Mouse (Mus musculus): ENCODE measurements at regions not wholly inside any gene's neighbourhood (a gene's known extent, or its start where the extent isn't known, plus 50 kb on each side); places are given as distances from the start of the nearest gene placed in this dataset.

DNA sequence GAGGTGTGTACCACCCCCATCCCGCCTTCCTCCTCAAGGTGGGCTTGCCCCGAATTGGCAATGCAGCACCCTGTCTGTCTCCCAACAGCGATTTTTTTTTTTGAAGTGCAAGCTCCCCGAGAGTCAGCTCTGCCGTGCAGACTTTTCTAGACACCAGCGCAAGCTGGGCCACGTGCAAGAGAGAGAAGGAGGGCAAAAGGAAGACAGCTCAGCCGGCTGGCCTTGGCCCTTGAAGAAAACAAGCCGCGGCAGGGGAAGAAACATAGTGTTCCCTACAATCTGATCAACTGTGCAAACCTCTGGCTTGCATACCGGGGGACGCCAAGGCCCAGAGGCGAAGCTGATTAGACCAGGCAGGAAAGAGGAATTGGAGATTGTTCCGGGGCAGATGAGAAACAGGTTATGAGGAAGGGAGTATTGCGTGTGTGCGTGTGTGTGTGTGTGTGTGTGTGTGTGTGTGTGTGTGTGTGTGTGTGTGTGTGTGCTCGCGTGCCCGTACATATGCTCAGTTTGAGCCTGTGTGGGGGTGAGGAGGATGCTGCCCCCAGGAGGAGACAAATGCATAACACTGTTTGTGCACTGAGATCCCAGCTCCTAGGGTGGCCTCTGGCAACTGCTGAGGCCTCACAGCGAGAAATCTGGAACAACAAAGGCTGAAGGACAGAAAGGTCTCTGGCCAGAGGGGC lies 83.2 kb upstream of the Zfp648 start:
- no peak for DNase-seq (ENCODE audit: low read depth, low spot score)

DNA sequence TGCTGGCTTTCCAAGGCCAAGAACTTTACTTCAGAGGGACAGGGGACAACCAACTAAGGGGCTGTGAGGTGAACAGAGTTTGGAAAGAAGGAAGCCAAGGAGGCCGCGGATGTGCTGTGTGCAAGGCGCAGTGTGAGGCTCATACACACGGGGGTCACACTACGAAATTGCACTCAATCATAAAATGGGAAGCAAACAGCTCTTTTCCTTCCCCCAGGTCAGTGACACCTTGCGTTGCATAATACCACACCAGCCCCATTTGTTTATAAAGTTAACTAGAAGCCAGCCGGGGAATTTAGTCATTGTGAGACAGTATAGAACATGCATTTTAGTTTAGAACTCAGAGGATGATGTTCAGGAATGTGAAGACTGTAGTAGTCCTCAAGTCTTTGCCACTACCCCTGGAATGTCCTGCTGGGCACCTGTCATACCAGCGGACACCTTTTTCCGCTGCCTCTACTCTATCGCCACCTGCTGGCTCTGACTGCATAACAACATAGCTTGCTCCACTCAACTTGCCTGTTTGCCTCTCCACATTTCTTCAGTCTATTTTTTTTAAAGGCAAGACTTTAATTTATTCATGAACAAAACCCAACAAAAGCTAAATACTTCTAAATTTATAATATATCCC lies 82.5 kb upstream of the Zfp648 start:
- DNase-seq (ENCODE audit: low read depth, low spot score), result peak; percentile 46

DNA sequence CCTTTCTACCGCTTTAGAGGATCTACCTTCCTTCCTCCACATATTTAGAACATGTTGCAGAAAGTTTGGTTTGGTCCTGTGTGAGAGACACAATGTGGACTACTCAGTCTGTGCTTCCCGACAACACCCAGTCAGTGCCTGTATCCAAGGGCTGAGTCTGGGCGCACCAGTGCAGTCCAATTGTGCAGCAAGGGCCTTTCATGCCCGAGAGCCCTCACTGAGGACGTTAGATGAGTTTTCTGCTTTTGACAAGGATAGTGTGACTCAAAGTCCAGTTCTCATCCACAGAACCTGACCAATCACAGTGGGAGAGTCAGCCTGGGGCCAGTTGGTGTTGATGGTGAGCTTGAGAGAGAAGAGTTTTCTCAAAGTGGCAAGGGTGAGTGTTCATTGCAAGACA lies 81.4 kb upstream of the Zfp648 start:
- no peak for DNase-seq (ENCODE audit: low read depth, low spot score)

DNA sequence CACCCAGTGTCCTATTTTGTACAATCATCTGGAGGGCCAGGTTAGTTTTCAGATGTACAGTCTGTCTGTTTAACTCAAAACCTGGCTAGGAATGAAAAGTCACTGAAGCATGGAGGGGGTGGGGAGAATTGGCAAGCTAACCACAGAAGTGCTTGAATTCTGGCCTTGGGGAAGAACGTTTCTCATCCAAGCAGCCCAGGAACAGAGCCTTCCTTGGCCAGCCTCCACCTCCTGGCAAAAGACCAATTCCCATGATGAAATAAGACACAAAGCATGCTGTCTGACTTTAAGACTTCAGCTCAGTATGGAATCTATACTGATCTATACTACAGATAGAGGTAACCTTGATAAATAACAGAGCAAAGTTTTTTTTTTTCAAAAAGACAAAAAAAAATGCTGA lies 80.3 kb upstream of the Zfp648 start:
- no peak for DNase-seq (ENCODE audit: low read depth, low spot score)

DNA sequence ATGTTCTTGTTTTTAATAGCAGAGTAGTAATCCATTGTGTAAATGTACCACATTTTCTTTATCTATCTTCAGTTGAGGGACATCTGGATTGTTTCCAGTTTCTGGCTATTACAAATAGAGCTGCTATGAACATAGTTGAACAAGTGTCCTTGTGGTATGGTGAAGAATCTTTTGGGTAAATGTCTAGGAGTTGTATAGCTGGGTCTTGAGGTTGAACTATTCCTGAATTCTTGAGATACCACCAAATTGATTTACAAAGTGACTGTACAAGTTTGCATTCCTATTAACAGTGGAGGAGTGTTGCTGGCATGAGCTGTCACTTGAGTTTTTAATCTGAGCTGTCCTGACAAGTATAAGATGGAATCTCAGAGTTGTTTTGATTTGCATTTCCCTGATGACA lies 76.0 kb upstream of the Zfp648 start:
- no peak for DNase-seq (ENCODE audit: low read depth, low spot score)

DNA sequence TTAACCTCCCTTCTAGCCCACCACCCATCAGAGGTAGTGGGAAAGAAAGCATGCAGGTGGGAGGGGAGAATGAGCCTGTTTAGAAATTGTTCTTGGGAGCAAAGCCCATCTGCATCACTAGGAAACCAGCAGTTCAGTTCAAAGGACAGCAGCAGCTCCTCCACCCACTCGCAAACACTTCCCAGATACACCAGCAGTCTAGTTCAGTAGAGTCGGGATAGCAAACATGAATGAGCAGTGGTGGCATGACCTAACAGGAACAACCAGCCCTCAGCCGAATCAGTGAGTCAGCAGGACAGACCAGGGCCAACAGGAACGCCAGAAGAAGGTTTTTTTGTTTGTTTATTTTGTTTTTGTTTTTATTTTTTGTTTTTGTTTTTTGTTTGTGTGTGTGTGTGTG lies 74.5 kb upstream of the Zfp648 start:
- DNase-seq (ENCODE audit: low read depth, low spot score), result no peak

DNA sequence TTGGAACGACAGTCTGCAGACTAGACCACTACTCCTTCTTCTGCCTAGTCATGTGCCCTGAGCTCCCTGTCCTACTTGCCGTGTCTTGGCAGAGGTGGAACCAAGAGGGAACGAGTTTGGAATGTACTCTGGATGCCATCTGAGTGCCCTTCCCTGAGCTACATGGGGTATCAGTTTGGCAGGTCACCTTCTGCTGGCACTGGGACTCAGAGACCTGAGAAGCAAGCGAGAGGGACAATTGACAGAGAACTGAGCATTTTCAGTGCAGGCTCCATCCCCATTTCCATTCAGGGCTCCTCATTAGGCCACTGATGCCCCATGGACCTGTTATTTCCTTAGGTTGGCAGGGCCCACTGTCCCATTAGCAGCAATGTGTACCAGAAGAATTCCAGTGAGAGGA lies 61.5 kb upstream of the Zfp648 start:
- DNase-seq (ENCODE audit: low read depth, low spot score), result no peak

DNA sequence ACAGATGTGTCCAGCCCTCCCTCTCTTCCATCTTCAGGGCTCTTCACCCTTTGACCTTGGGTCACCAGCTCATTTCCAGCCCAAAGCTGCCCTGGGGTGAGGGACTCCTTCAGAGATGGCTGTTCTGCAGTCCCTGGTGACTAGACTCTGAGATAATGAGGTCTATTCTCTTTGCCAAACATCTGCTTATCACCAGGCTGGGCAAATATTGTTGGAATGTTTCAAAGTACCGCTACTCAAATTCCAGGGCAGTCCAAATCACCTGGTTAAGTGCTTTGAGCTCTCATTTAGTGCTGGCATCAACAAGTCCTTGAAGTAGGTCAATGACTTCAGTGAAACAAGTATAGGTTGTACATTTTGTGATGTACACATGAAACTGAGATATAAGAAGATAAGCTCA lies 57.3 kb upstream of the Zfp648 start:
- DNase-seq (ENCODE audit: low read depth, low spot score), result no peak

DNA sequence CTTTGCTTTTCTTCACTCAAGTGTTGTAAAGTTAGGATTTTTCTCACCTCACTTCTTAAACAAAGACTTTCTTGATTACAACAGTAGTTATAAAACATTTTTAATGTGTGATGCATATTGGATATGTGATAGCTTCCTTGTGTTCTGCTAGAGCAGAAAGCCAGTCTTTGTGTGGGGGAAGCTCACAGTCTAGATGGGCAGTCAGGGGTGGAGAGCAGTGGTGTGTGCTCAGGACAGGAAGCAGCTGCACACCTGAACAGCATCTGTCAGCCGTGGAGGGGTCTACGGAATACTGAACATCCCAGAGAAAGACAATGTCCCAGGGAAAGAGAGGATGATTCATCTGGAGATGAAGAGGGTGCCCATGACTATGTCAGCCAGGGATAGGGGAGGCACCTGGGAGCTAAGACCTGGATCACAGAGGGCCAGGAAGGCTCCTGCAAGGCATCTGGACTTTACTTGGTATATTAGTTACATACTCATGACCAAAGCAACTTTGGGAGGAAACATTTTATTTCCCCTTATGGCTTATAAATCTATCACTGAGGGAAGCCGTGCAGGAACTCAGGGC lies 53.9 kb upstream of the Zfp648 start:
- no peak for DNase-seq (ENCODE audit: low read depth, low spot score)

DNA sequence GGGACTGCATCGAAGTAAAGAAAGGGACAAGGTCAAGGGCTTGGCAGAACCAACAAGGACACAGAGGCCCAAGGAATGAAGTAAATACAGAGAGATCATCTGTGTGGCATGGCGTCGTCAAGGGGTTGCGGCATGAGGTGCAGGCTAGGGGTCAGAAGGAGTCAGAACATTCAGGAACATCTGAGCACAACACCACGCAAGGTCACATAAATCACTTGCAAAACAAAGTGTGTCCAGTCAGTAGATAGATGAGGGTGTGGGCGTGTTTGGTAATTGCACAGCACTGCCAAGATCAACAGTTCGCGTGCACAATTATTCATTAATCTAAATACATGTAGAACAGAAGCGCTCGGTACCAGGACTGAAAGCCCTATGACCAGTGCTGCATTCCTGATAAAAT lies 52.0 kb upstream of the Zfp648 start:
- no peak for DNase-seq (ENCODE audit: low read depth, low spot score)

DNA sequence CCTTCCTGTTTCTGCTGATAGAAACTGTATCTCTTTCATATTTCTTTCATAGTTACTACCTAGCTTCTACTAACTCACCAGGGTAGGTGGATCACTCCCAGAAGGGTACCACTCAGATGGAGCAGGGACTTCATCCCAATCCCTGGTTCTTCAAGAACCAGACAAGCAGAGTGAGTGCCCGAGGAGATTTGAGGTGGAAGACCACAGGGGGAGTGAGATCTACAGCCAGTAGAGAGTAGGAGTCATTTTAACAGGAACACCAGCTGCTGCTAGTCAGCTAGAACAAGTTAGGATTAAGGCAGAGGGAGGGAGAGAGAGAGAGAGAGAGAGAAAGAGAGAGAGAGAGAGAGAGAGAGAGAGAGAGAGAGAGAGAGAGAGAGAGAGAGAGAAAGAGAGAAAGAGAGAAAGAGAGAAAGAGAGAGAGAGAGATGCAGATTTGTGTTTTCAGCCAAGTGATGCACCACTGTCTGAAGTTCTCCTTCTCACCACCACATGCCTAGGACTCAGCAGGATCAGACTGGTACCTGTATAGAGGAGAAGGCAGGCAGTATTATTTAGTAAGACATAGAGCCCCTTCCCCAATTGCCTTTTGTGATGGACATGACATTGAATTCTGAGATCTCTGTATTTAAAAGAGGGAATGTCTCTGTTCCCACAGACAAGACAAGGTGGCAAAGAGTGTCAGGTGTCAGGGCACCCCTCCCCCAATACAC lies 51.4 kb upstream of the Zfp648 start:
- DNase-seq (ENCODE audit: low read depth, low spot score), result no peak

DNA sequence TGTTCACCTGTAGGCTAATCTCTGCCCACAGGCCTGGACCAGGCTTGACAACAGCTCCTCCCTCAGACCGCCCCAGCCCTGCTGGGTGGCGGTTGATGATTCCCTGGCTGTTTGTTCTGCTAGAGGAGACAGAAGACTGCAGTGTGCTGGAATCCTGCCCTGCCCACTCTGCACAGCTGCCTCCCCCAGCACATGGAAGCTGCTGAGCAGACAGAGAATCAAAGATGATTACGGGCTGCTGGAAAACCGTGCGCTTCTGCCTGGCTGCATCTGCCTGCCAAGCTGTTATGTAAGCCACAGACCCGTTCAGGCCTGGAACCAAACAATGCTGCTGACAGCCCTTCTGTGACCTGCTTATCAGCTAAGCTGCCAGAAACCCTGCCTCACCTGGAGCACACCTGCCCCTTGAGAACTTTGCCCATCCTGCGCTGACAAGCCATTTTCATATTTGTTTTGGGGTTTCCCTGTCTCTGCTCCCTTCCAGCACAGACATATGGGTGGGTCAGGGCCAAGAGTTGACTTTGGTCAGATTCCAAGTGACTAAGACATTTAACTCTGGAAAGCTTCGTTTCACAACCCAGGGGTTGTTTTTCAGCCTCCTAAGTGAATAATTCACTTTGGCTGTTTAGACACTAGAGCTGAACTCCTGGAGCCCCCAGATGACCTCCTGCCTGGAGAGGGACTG lies 50.7 kb upstream of the Zfp648 start:
- peak; percentile 55 for DNase-seq (ENCODE audit: low read depth, low spot score)
